28 mouse cellular contexts compared by ENCODE assay signal in the genomic region with DNA sequence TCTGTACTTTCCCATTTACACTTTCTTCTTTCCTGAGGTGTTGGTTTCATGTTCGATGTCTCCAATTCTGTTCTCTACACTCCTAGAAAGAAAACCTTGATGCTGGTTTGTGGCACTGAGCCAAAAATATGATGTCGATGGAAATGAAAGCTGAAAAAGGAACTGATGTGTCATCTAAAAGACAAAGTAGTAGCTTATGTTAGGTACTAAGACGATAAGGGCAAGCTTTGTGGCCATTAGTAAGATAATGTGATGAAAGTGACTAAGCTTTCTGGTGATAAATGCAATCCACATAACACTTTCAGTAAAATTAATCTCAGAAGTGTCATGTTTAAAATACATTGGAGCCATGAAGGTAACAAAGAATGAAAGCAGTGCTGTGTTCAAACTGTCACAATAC. TPM values are rescaled to one million over a fixed set of nuclear protein-coding genes. Genes with fewer than 3 reads are reported as not detected.
"Had no signal": no experiment of that assay in that cellular context is flagged by ENCODE, and none has a peak within 500 bp of the region (broad histone marks: within the 10 kb centered on the region; RNA-seq: fewer than 3 reads in every experiment).

No protein-coding gene starts in this region.

- ATAC-seq: liver, postnatal 0 days; lung, postnatal 0 days; midbrain, embryonic 15.5 days had no signal

- H3K9me3 ChIP-seq: liver, embryonic 15.5 days; lung, embryonic 15.5 days; midbrain, embryonic 10.5 days; midbrain, embryonic 12.5 days; midbrain, embryonic 15.5 days; neural tube, embryonic 12.5 days; stomach, embryonic 15.5 days had no signal

- H3K36me3 ChIP-seq: liver, embryonic 15.5 days; lung, embryonic 15.5 days; midbrain, embryonic 10.5 days; midbrain, embryonic 12.5 days; midbrain, embryonic 15.5 days; neural tube, embryonic 12.5 days; stomach, embryonic 15.5 days had no signal

- H3K27ac ChIP-seq: liver, embryonic 15.5 days; lung, embryonic 15.5 days; macrophage; midbrain, embryonic 10.5 days; midbrain, embryonic 12.5 days; midbrain, embryonic 15.5 days; neural tube, embryonic 12.5 days; stomach, embryonic 15.5 days; stomach, postnatal 0 days had no signal

- H3K9ac ChIP-seq: liver, embryonic 15.5 days; liver, postnatal 0 days; lung, embryonic 15.5 days; midbrain, embryonic 12.5 days; midbrain, embryonic 15.5 days; neural tube, embryonic 12.5 days; stomach, embryonic 15.5 days had no signal

- H3K27me3 ChIP-seq: liver, embryonic 15.5 days; lung, embryonic 15.5 days; midbrain, embryonic 12.5 days; midbrain, embryonic 15.5 days; neural tube, embryonic 12.5 days; stomach, embryonic 15.5 days had no signal

- DNase-seq: liver, postnatal 0 days; lung, adult 2 months; lung, postnatal 14 days; lung, postnatal 36 days; retina, postnatal 1 day; right cerebral cortex, adult 18-20 months; thymus, adult 2 months; thymus, postnatal 25 days; thymus, postnatal 4 days had no signal

- H3K4me3 ChIP-seq: liver, embryonic 15.5 days; lung, embryonic 15.5 days; midbrain, embryonic 10.5 days; midbrain, embryonic 12.5 days; midbrain, embryonic 15.5 days; neural tube, embryonic 12.5 days; stomach, embryonic 15.5 days had no signal

- H3K4me2 ChIP-seq: liver, embryonic 15.5 days; lung, embryonic 15.5 days; midbrain, embryonic 12.5 days; midbrain, embryonic 15.5 days; neural tube, embryonic 12.5 days; stomach, embryonic 15.5 days had no signal

- H3K4me1 ChIP-seq: liver, embryonic 15.5 days; lung, embryonic 15.5 days; midbrain, embryonic 10.5 days; midbrain, embryonic 12.5 days; midbrain, embryonic 15.5 days; neural tube, embryonic 12.5 days; stomach, embryonic 15.5 days had no signal

RNA-seq across cellular contexts. Expression of a gene that starts 2.4 kb away (rescaled TPM):
- total RNA-seq: megakaryocyte, adult 5-6 weeks; megakaryocyte-erythroid progenitor cell, adult 5-6 weeks; midbrain, postnatal 0 days; monocyte, adult 5-6 weeks; neutrophil, adult 5-6 weeks had no signal
- polyA plus RNA-seq: liver, embryonic 15.5 days; liver, postnatal 0 days; lung, adult 2 months; lung, embryonic 15.5 days; lung, postnatal 0 days; macrophage; midbrain, embryonic 10.5 days; midbrain, embryonic 12.5 days; midbrain, embryonic 15.5 days; midbrain, postnatal 0 days; neural tube, embryonic 12.5 days; neural tube, embryonic 14.5 days; spleen, adult 2 months; stomach, embryonic 15.5 days; stomach, postnatal 0 days; testis, adult 2 months; thymus, adult 2 months; urinary bladder, adult 2 months had no signal

RNA-seq across cellular contexts. Expression of a gene that starts 4.6 kb away (rescaled TPM):
- total RNA-seq: megakaryocyte, adult 5-6 weeks; megakaryocyte-erythroid progenitor cell, adult 5-6 weeks; midbrain, postnatal 0 days; monocyte, adult 5-6 weeks; neutrophil, adult 5-6 weeks had no signal
- polyA plus RNA-seq: liver, embryonic 15.5 days; liver, postnatal 0 days; lung, adult 2 months; lung, embryonic 15.5 days; lung, postnatal 0 days; macrophage; midbrain, embryonic 10.5 days; midbrain, embryonic 12.5 days; midbrain, embryonic 15.5 days; midbrain, postnatal 0 days; neural tube, embryonic 12.5 days; neural tube, embryonic 14.5 days; spleen, adult 2 months; stomach, embryonic 15.5 days; stomach, postnatal 0 days; testis, adult 2 months; thymus, adult 2 months; urinary bladder, adult 2 months had no signal

RNA-seq across cellular contexts. Expression of a gene that starts 9.8 kb away (rescaled TPM):
- total RNA-seq: megakaryocyte, adult 5-6 weeks; megakaryocyte-erythroid progenitor cell, adult 5-6 weeks; midbrain, postnatal 0 days; monocyte, adult 5-6 weeks; neutrophil, adult 5-6 weeks had no signal
- polyA plus RNA-seq: liver, embryonic 15.5 days; liver, postnatal 0 days; lung, adult 2 months; lung, embryonic 15.5 days; lung, postnatal 0 days; macrophage; midbrain, embryonic 10.5 days; midbrain, embryonic 12.5 days; midbrain, embryonic 15.5 days; midbrain, postnatal 0 days; neural tube, embryonic 12.5 days; neural tube, embryonic 14.5 days; spleen, adult 2 months; stomach, embryonic 15.5 days; stomach, postnatal 0 days; thymus, adult 2 months; urinary bladder, adult 2 months had no signal

RNA-seq across cellular contexts. Expression of a gene that starts 37.1 kb away (rescaled TPM):
- total RNA-seq: megakaryocyte, adult 5-6 weeks; megakaryocyte-erythroid progenitor cell, adult 5-6 weeks; midbrain, postnatal 0 days; monocyte, adult 5-6 weeks; neutrophil, adult 5-6 weeks had no signal
- polyA plus RNA-seq: liver, embryonic 15.5 days; liver, postnatal 0 days; lung, adult 2 months; lung, embryonic 15.5 days; lung, postnatal 0 days; macrophage; midbrain, embryonic 10.5 days; midbrain, embryonic 12.5 days; midbrain, embryonic 15.5 days; midbrain, postnatal 0 days; neural tube, embryonic 12.5 days; neural tube, embryonic 14.5 days; spleen, adult 2 months; stomach, embryonic 15.5 days; stomach, postnatal 0 days; testis, adult 2 months; thymus, adult 2 months; urinary bladder, adult 2 months had no signal

RNA-seq across cellular contexts. Expression of a gene that starts 40.3 kb away (rescaled TPM):
- total RNA-seq: monocyte, adult 5-6 weeks had no signal
- polyA plus RNA-seq: lung, postnatal 0 days; macrophage had no signal
